Comparison of ENCODE assay signal across 23 mouse cellular contexts in genomic region chr1:88246386-88246785, GRCm38 (mm10). TPM values are rescaled to one million over a fixed set of nuclear protein-coding genes. Genes with fewer than 3 reads are reported as not detected.
DNase-seq lines count a peak whose midpoint lies in the region; ATAC-seq and TF ChIP-seq lines count a peak whose summit lies in the region.
"Had no signal": no experiment of that assay in that cellular context is flagged by ENCODE, and none has a peak within 500 bp of the region (broad histone marks: within the 10 kb centered on the region; RNA-seq: fewer than 3 reads in every experiment).

No protein-coding gene starts in this region.

- H3K27me3 ChIP-seq in liver, adult 2 months (ENCODE audit: control insufficient read depth, insufficient read depth, low read length) = no peaks in the 10 kb centered on the region
- no peaks in the 10 kb centered on the region for H3K27me3 ChIP-seq in liver, embryonic 11.5 days (replicated peaks; ENCODE audit: control insufficient read depth, insufficient read depth, low read length)
- H3K27me3 ChIP-seq: Patski had no signal

- TF ChIP-seq CTCF in liver, adult 2 months (IDR thresholded peaks at IDR 0.05; ENCODE audit: low read depth, low read length) = no peak

- H3K36me3 ChIP-seq in liver, adult 2 months (ENCODE audit: control insufficient read depth, insufficient read depth, low read length) = no peaks in the 10 kb centered on the region
- H3K36me3 ChIP-seq in liver, embryonic 11.5 days (ENCODE audit: control insufficient read depth, insufficient read depth, low read length) = no peaks in the 10 kb centered on the region
- H3K36me3 ChIP-seq: G1E had no signal

- no peak overlapping the region for H3K4me2 ChIP-seq in liver, embryonic 11.5 days

- H3K27ac ChIP-seq in liver, adult 2 months (replicated peaks; ENCODE audit: insufficient read depth, low read depth, low read length) = no peak overlapping the region
- H3K27ac ChIP-seq in liver, embryonic 11.5 days (ENCODE audit: low read depth, low read length) = no peak overlapping the region

- peaks cover 91% of the 10 kb centered on the region for H3K9me3 ChIP-seq in liver, embryonic 11.5 days (ENCODE audit: control insufficient read depth, low read length)

- no peak overlapping the region for H3K4me3 ChIP-seq in liver, adult 2 months (ENCODE audit: insufficient read depth, low read depth, low read length)
- no peak overlapping the region for H3K4me3 ChIP-seq in liver, embryonic 11.5 days (ENCODE audit: low read depth, low read length)

- no peak for ATAC-seq in liver, embryonic 11.5 days (replicated peaks; ENCODE audit: low FRiP score)
- ATAC-seq: activated CD4-positive, CD25-positive, alpha-beta regulatory T cell, adult 4 months; CD4-positive, CD25-positive, alpha-beta regulatory T cell, adult 4 months; Patski had no signal

- H3K79me2 ChIP-seq in liver, adult 2 months (ENCODE audit: control insufficient read depth, insufficient read depth, low read length) = no peaks in the 10 kb centered on the region

- peak; percentile 77 for DNase-seq in liver, adult 2 months (ENCODE audit: extremely low read depth, low read depth, low spot score)
- no peak for DNase-seq in liver, embryonic 11.5 days (ENCODE audit: low spot score)
- peak; percentile 78 for DNase-seq in yolk sac, embryonic 10.5 days (ENCODE audit: low spot score)
- DNase-seq in layer of hippocampus, adult 9-10 months (ENCODE audit: low spot score) = no peak
- DNase-seq: adrenal gland, adult 2 months; adrenal gland, adult 8-10 months; adrenal gland, postnatal 10 days; adrenal gland, postnatal 14 days; adrenal gland, postnatal 25 days; adrenal gland, postnatal 36 days; B cell, adult 2 months; cerebellum, adult 11 months; cerebellum, adult 11-12 months; cerebellum, adult 18-20 months had no signal

- TF ChIP-seq POLR2A in liver, adult 2 months (IDR thresholded peaks at IDR 0.05; ENCODE audit: extremely low read depth, insufficient read depth, low read length) = no peak

- no peaks in the 10 kb centered on the region for H3K4me1 ChIP-seq in liver, adult 2 months (ENCODE audit: control insufficient read depth, insufficient read depth, low read length)
- no peaks in the 10 kb centered on the region for H3K4me1 ChIP-seq in liver, embryonic 11.5 days (replicated peaks; ENCODE audit: control insufficient read depth, insufficient read depth, low read length)

- H3K9ac ChIP-seq in liver, adult 2 months (ENCODE audit: low read depth, low read length) = no peak overlapping the region
- no peak overlapping the region for H3K9ac ChIP-seq in liver, embryonic 11.5 days (ENCODE audit: low read depth, low read length)

- 46% methylated on average over 6 of the region's 6 CpGs for WGBS in liver, adult 2 months
- WGBS in liver, embryonic 11.5 days = 47% methylated on average over 6 of the region's 6 CpGs

RNA-seq across cellular contexts. Expression of gene Mroh2a, which starts 19.6 kb away (rescaled TPM):
- total RNA-seq in liver, adult 2 months (2014; rRNA removed) = 0.27 and 1.0 TPM in 2 replicates
- polyA plus RNA-seq in liver, adult 2 months (2012; rRNA removed) = 0.77 and 0.82 TPM in 2 replicates
- 1.3 and 1.5 TPM in 2 replicates for polyA plus RNA-seq in liver, embryonic 11.5 days (2014; fragmentation: Nextera tagmentation; extraction: Ambion mirVana)
- polyA plus RNA-seq: G1E had no signal

RNA-seq across cellular contexts. Expression of gene Hjurp, which starts 31.0 kb away (rescaled TPM):
- total RNA-seq in liver, adult 2 months (2014; rRNA removed) = 78.7 and 90.1 TPM in 2 replicates
- 31.4 and 32.8 TPM in 2 replicates for polyA plus RNA-seq in liver, adult 2 months (2012; rRNA removed)
- polyA plus RNA-seq in liver, embryonic 11.5 days (2014; fragmentation: Nextera tagmentation; extraction: Ambion mirVana) = 146 and 168 TPM in 2 replicates

RNA-seq across cellular contexts. Expression of gene Trpm8, which starts 31.1 kb away (rescaled TPM):
- under 0.01 TPM in 2 replicates for total RNA-seq in liver, adult 2 months (2014; rRNA removed)
- 0.01 and 0.02 TPM in 2 replicates for polyA plus RNA-seq in liver, adult 2 months (2012; rRNA removed)
- polyA plus RNA-seq in liver, embryonic 11.5 days (2014; fragmentation: Nextera tagmentation; extraction: Ambion mirVana) = not detected in 2 replicates
- total RNA-seq: adrenal gland, adult 18-20 months; adrenal gland, adult 2 months; adrenal gland, adult 8-10 months; adrenal gland, postnatal 10 days; adrenal gland, postnatal 14 days; adrenal gland, postnatal 25 days; adrenal gland, postnatal 36 days; CH12.LX; G1E; MEL had no signal
- polyA plus RNA-seq: activated CD4-positive, CD25-positive, alpha-beta regulatory T cell, adult 4 months; adrenal gland, adult 2 months; CD4-positive, CD25-positive, alpha-beta regulatory T cell, adult 4 months; G1E had no signal

RNA-seq across cellular contexts. Expression of gene Ugt1a1, which starts 34.6 kb away (rescaled TPM):
- total RNA-seq in liver, adult 2 months (2014; rRNA removed) = 662 and 719 TPM in 2 replicates
- 408 and 574 TPM in 2 replicates for polyA plus RNA-seq in liver, adult 2 months (2012; rRNA removed)
- polyA plus RNA-seq in liver, embryonic 11.5 days (2014; fragmentation: Nextera tagmentation; extraction: Ambion mirVana) = 0.14 TPM in 1 of 2 replicates, not detected in the other
- total RNA-seq: CH12.LX, ES-E14, MEL had no signal
- polyA plus RNA-seq: activated CD4-positive, CD25-positive, alpha-beta regulatory T cell, adult 4 months; C2C12; CD4-positive, CD25-positive, alpha-beta regulatory T cell, adult 4 months; G1E had no signal

RNA-seq across cellular contexts. Expression of gene Dnajb3, which starts 40.8 kb away (rescaled TPM):
- total RNA-seq in liver, adult 2 months (2014; rRNA removed) = not detected in 2 replicates
- 0.17 TPM in 1 of 2 replicates, not detected in the other for polyA plus RNA-seq in liver, adult 2 months (2012; rRNA removed)
- 7.9 and 10.4 TPM in 2 replicates for polyA plus RNA-seq in liver, embryonic 11.5 days (2014; fragmentation: Nextera tagmentation; extraction: Ambion mirVana)
- total RNA-seq: CH12.LX, MEL had no signal
- polyA plus RNA-seq: C2C12, G1E, Patski had no signal

Comparison
In these comparisons a context has a peak if more than half of its experiments do, and no peak if none do; other contexts are left out.
1. DNase-seq: peak in liver, adult 2 months (single experiment) and yolk sac, embryonic 10.5 days (single experiment); none in liver, embryonic 11.5 days (single experiment) and layer of hippocampus, adult 9-10 months (single experiment).